Mouse (Mus musculus) brain, embryonic 14.5 days (tissue): ENCODE data around the gene Zfp646. TPM values are rescaled to one million over a fixed set of nuclear protein-coding genes. Genes with fewer than 3 reads are reported as not detected.

Source experiments
- DNase-seq: peaks from one replicate; pipeline ENCODE4 v3.0.0-alpha.2; 2011; ENCODE audit warnings: low read depth
- CTCF ChIP-seq: fragments of 200-500 bp; IDR thresholded peaks from 2 replicates; pipeline ENCODE4 v1.5.1; 2012; ENCODE audit warnings: inconsistent platforms, mild to moderate bottlenecking, moderate library complexity, borderline replicate concordance; ENCODE audit not compliant: insufficient read depth, insufficient read length; ENCODE audit errors: extremely low read depth
- POLR2A ChIP-seq: fragments of 200-500 bp; IDR thresholded peaks from 2 replicates; pipeline ENCODE4 v1.6.1; 2012; ENCODE audit warnings: mild to moderate bottlenecking, inconsistent platforms, borderline replicate concordance; ENCODE audit not compliant: poor library complexity, insufficient read depth, insufficient read length, severe bottlenecking; ENCODE audit errors: extremely low read depth
- polyA plus RNA-seq: library from polyadenylated mRNA; depleted of rRNA; stranded (reverse); fragments of >200 nt; gene quantifications from 2 replicates; pipeline ENCODE4 v1.2.3, GENCODE M21; 2012

The Zfp646 gene
- polyA plus RNA-seq, 1 experiment: 28.1 TPM

- TF ChIP-seq CTCF (no peak), POLR2A (no peak)
- DNase-seq: no peak
Observed at GRCm38 (mm10) chr7:127907939-127908338, 31.9 kb downstream of the Zfp646 start.

GRCm38 (mm10) chr7:127908656-127909055 is 32.6 kb downstream of the Zfp646 start:
- DNase-seq: no peak
- TF ChIP-seq POLR2A: no peak
- TF ChIP-seq CTCF: no peak

- DNase-seq: peak; percentile 97
- TF ChIP-seq CTCF: no peak
- 0 out of 2 replicates have a peak, but pooled peaks have one; percentile 36 for TF ChIP-seq POLR2A
Observed at GRCm38 (mm10) chr7:127912190-127912871, 36.3 kb downstream of the Zfp646 start, which contains the start of gene Kat8. Gene Kat8, plus strand, starts transcription at chr7:127912516.

DNA sequence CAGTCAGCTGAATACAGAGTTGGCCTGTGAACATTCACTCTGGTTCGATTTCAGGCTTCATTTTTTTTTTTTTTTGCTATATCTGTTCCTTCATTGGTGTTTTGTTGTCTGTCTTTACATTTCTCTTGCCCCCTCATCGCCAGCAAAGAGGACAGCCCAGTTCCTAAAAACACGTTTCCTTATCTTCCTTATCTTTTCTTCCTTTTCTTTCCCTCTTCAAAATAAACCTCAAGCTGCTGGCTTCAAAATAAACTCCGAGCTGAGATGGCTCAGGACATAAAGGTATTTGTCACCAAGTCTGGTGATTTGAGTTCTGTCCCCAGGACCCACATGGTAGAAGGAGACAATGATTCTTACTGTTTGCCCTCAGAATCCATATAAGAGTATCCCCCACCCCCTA is 36.9 kb downstream of the Zfp646 start:
- no peak for DNase-seq
- TF ChIP-seq POLR2A: no peak
- TF ChIP-seq CTCF: no peak

DNA sequence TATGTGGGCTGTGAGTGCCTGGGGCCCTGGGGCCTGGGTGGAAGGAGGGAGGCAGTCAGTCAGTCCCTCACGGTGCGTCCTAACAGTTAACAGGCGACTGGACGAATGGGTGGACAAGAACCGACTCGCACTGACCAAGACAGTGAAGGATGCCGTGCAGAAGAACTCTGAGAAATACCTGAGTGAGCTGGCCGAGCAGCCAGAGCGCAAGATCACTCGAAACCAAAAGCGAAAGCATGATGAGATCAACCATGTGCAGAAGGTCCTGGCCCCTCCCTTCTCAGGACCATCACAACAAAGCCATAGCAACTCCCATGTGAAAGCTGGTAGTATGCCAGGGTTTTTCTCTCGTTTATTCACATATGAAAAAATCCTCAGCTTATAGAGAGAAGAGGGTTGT is 39.3 kb downstream of the Zfp646 start:
- DNase-seq: no peak
- TF ChIP-seq CTCF: no peak
- no peak for TF ChIP-seq POLR2A

GRCm38 (mm10) chr7:127918203-127918602 is 42.2 kb downstream of the Zfp646 start:
- TF ChIP-seq POLR2A (no peak), CTCF (peak; percentile 45; the same call in 1 of the 2 replicates)
- peak; percentile 36 for DNase-seq

- DNase-seq: no peak
- TF ChIP-seq POLR2A (no peak), CTCF (peak; percentile 40; the same call in 1 of the 2 replicates)
Observed at GRCm38 (mm10) chr7:127919290-127919689, 43.3 kb downstream of the Zfp646 start.

- peak; percentile 40; the same call in 1 of the 2 replicates for TF ChIP-seq CTCF
- no peak for TF ChIP-seq POLR2A
- peak; percentile 7 for DNase-seq
Observed at GRCm38 (mm10) chr7:127921516-127921915, 45.5 kb downstream of the Zfp646 start.

- DNase-seq: no peak
- TF ChIP-seq CTCF (no peak), POLR2A (no peak)
Observed at GRCm38 (mm10) chr7:127922451-127923275, 46.6 kb downstream of the Zfp646 start.

DNA sequence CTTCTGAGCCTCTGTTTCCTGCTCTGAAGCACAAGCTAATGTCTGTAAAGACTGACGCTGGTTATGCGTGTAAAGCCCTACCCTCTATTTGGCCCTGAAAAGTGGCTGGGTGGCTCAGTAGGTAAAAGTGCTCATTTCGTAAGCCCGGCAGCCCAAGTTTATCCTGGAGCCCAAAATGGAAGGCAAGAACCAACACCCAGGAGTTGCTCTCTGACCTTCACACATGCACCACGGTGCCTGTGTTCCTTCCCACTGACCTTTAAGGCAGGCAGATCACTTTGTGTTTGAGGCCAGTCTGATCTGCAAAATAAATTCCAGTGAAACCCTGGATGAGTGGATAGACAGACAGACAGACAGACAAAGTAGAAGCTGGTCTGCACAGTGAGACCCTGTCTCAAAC is 47.7 kb downstream of the Zfp646 start:
- TF ChIP-seq CTCF (no peak), POLR2A (no peak)
- no peak for DNase-seq

DNA sequence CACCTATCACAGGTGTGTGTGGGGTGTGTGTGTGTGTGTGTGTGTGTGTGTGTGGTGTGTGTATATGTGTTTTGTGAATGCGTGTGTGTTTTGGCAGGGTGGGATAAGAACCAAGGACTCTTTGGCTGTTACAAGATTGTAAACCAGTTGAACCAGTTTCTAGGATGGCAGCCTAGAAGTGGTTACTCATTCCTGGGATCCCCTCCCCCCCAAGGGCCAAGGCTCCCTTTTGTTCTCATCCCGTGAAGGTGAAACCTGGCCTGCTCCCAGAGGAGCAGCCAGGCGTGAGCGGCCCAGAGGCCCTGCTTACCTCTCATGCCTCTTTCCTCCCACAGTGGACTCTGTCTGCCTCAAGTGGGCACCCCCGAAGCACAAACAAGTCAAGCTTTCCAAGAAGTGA is 49.2 kb downstream of the Zfp646 start:
- no peak for DNase-seq

More for the DNA sequence above, 49.2 kb downstream of the Zfp646 start:
- TF ChIP-seq POLR2A: no peak
- no peak for TF ChIP-seq CTCF
